Mouse (Mus musculus): Measurements from ENCODE around the gene Kif5a. TPM values are rescaled to one million over a fixed set of nuclear protein-coding genes. Genes with fewer than 3 reads are reported as not detected.
"Not testable (repeated sequence)": the region's sequence is repeated elsewhere in the genome, so short reads cannot be mapped to it uniquely, and the experiment has no call there.

The Kif5a gene
- total and polyA plus RNA-seq, 3 experiments: 0.14 to 2.1 TPM; not detected in 1

- dilution Hi-C loops (cut with MboI; ENCODE audit: extremely low pct_ligation_motif_present, extremely low pct_unique_long_range_greater_than_20kb, low sequenced_read_pairs); DNase-seq (ENCODE audit: extremely low read depth); H3K9me3 ChIP-seq (replicated peaks; ENCODE audit: low read length); H3K4me2 ChIP-seq (ENCODE audit: insufficient read depth, low read depth, poor library complexity, severe bottlenecking); H3K4me3 ChIP-seq (replicated peaks in 1 of 3; ENCODE audit: low read depth in 2 of 3, low read length in 2 of 3, poor library complexity in 1 of 3); H3K9ac ChIP-seq (ENCODE audit: insufficient read depth, low read depth); in situ Hi-C loops (cut with MboI; ENCODE audit: low pct_ligation_motif_present, low pct_unique_long_range_greater_than_20kb, low sequenced_read_pairs); H3K27ac ChIP-seq (ENCODE audit: insufficient read depth, low read depth); H3K27me3 ChIP-seq (replicated peaks): not testable (repeated sequence)
- Histone ChIP-seq H3K36me3 (replicated peaks in 1 of 2; ENCODE audit: control insufficient read depth in 1 of 2, insufficient read depth in 1 of 2, low read length in 1 of 2) (peaks cover 55 to 57% of the 10 kb centered on the region in 2 experiments), H3K4me1 (ENCODE audit: control insufficient read depth in 1 of 2, insufficient read depth in 2 of 2) (peaks cover 5 to 17% of the 10 kb centered on the region in 2 experiments), H3K79me2 (replicated peaks; ENCODE audit: control insufficient read depth, extremely low read depth, insufficient read depth, poor library complexity, severe bottlenecking) (peaks cover 28% of the 10 kb centered on the region)
Measured at GRCm38 (mm10) chr10:127309167-127309566, 46.0 kb upstream of the Kif5a start.

GRCm38 (mm10) chr10:127303136-127303535 is 40.0 kb upstream of the Kif5a start:
- Histone ChIP-seq H3K4me2 (ENCODE audit: insufficient read depth, low read depth, poor library complexity, severe bottlenecking) (no peak overlapping the region), H3K4me3 (replicated peaks in 1 of 3; ENCODE audit: low read depth in 2 of 3, low read length in 2 of 3, poor library complexity in 1 of 3) (no peak overlapping the region), H3K27ac (ENCODE audit: insufficient read depth, low read depth) (no peak overlapping the region), H3K36me3 (replicated peaks in 1 of 2; ENCODE audit: control insufficient read depth in 1 of 2, insufficient read depth in 1 of 2, low read length in 1 of 2) (peaks cover 89 to 98% of the 10 kb centered on the region in 2 experiments), H3K4me1 (ENCODE audit: control insufficient read depth in 1 of 2, insufficient read depth in 2 of 2) (no peaks in the 10 kb centered on the region), H3K9ac (ENCODE audit: insufficient read depth, low read depth) (no peak overlapping the region), H3K79me2 (replicated peaks; ENCODE audit: control insufficient read depth, extremely low read depth, insufficient read depth, poor library complexity, severe bottlenecking) (peaks cover 10% of the 10 kb centered on the region; the same call in 1 of the 2 replicates), H3K9me3 (replicated peaks; ENCODE audit: low read length) (no peaks in the 10 kb centered on the region), H3K27me3 (replicated peaks) (no peaks in the 10 kb centered on the region)
- dilution Hi-C loops (cut with MboI; ENCODE audit: extremely low pct_ligation_motif_present, extremely low pct_unique_long_range_greater_than_20kb, low sequenced_read_pairs): no loop called here
- no peak for DNase-seq (ENCODE audit: extremely low read depth)
- in situ Hi-C loops (cut with MboI; ENCODE audit: low pct_ligation_motif_present, low pct_unique_long_range_greater_than_20kb, low sequenced_read_pairs): no loop called here
- TF ChIP-seq POLR2AphosphoS2 (IDR thresholded peaks at IDR 0.05; ENCODE audit: low read depth, low read length) (no peak; the same call in 1 of the 2 replicates), ZKSCAN1 (IDR thresholded peaks at IDR 0.05; ENCODE audit: borderline replicate concordance, low read depth, low read length) (no peak), USF1 (IDR thresholded peaks at IDR 0.05; ENCODE audit: low read depth, low read length) (no peak), ELF1 (IDR thresholded peaks at IDR 0.05; ENCODE audit: low read depth, low read length) (no peak), SIN3A (IDR thresholded peaks at IDR 0.05; ENCODE audit: low read length) (no peak)

GRCm38 (mm10) chr10:127300361-127300760 is 37.2 kb upstream of the Kif5a start:
- dilution Hi-C loops (cut with MboI; ENCODE audit: extremely low pct_ligation_motif_present, extremely low pct_unique_long_range_greater_than_20kb, low sequenced_read_pairs): no loop called here
- DNase-seq (ENCODE audit: extremely low read depth): no peak
- in situ Hi-C loops (cut with MboI; ENCODE audit: low pct_ligation_motif_present, low pct_unique_long_range_greater_than_20kb, low sequenced_read_pairs): no loop called here
- no peak overlapping the region for H3K27ac ChIP-seq (ENCODE audit: insufficient read depth, low read depth)
- H3K27me3 ChIP-seq (replicated peaks): no peaks in the 10 kb centered on the region
- no peak for TF ChIP-seq MXI1 (IDR thresholded peaks at IDR 0.05; ENCODE audit: low read depth, low read length)
- no peak for TF ChIP-seq ZNF384 (IDR thresholded peaks at IDR 0.05; ENCODE audit: low read depth, low read length)
- TF ChIP-seq CHD2 (IDR thresholded peaks at IDR 0.05; ENCODE audit: low read length): no peak
- TF ChIP-seq NELFE (IDR thresholded peaks at IDR 0.05; ENCODE audit: low read depth, low read length): no peak
- no peak for TF ChIP-seq MAZ (IDR thresholded peaks at IDR 0.05; ENCODE audit: low read depth, low read length)
- no peak for TF ChIP-seq RCOR1 (conservative IDR thresholded peaks at IDR 0.05; ENCODE audit: low read depth, low read length)
- TF ChIP-seq ZMIZ1 (IDR thresholded peaks at IDR 0.05; ENCODE audit: low read depth, low read length): no peak
- no peak for TF ChIP-seq PAX5 (IDR thresholded peaks at IDR 0.05; ENCODE audit: low read length)
- TF ChIP-seq TCF12 (IDR thresholded peaks at IDR 0.05; ENCODE audit: low read depth, low read length): no peak
- TF ChIP-seq E2F4 (IDR thresholded peaks at IDR 0.05; ENCODE audit: insufficient replicate concordance, low read depth, low read length): no peak
- no peak for TF ChIP-seq ZC3H11A (IDR thresholded peaks at IDR 0.05; ENCODE audit: low read depth, low read length)
- TF ChIP-seq JUND (conservative IDR thresholded peaks at IDR 0.05; ENCODE audit: low read depth, low read length): no peak
- no peak for TF ChIP-seq SIN3A (IDR thresholded peaks at IDR 0.05; ENCODE audit: low read length)
- no peak for TF ChIP-seq MAFK (IDR thresholded peaks at IDR 0.05; ENCODE audit: insufficient replicate concordance, low read length)
- peaks cover 0 to 7% of the 10 kb centered on the region in 2 experiments; a peak in 1 of 4 replicates for H3K4me1 ChIP-seq (ENCODE audit: control insufficient read depth in 1 of 2, insufficient read depth in 2 of 2)
- H3K36me3 ChIP-seq (replicated peaks in 1 of 2; ENCODE audit: control insufficient read depth in 1 of 2, insufficient read depth in 1 of 2, low read length in 1 of 2): peaks cover 87 to 97% of the 10 kb centered on the region in 2 experiments
- H3K9ac ChIP-seq (ENCODE audit: insufficient read depth, low read depth): no peak overlapping the region
- H3K4me2 ChIP-seq (ENCODE audit: insufficient read depth, low read depth, poor library complexity, severe bottlenecking): no peak overlapping the region
- H3K4me3 ChIP-seq (replicated peaks in 1 of 3; ENCODE audit: low read depth in 2 of 3, low read length in 2 of 3, poor library complexity in 1 of 3): no peak overlapping the region
- no peaks in the 10 kb centered on the region for H3K9me3 ChIP-seq (replicated peaks; ENCODE audit: low read length)
- peaks cover 6% of the 10 kb centered on the region for H3K79me2 ChIP-seq (replicated peaks; ENCODE audit: control insufficient read depth, extremely low read depth, insufficient read depth, poor library complexity, severe bottlenecking)
